Mouse (Mus musculus): ENCODE data around the gene Piga. TPM values are rescaled to one million over a fixed set of nuclear protein-coding genes. Genes with fewer than 3 reads are reported as not detected.
A peak's percentile ranks its signal among the peaks of the same experiment; 100 is the strongest.

Piga gene
- polyA plus RNA-seq, 1 experiment: 8.0 TPM

DNA sequence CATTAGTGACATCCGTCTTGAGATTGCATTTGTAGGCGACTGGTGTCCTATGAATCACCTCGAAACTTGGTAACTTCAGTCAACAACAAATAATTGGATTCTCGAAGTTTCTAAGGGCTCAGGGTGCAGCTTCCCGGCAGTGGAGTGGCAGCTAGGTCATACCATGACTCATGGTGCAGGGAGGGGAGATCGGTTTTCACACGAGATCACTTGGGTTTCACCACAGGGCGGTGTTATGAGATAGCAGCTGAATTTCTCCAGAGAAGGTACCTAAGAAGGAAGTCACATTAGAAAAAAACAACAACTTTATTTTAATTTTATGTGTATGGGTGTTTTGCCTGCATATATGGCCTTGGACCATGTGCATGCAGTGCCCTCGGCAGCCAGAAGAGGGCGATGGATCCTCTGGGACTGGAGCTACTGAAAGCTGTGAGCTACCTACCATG, 26.5 kb downstream of the Piga start:
- H3K4me3 ChIP-seq (ENCODE audit: control insufficient read depth, low read depth, low read length): no peak overlapping the region
- H3K36me3 ChIP-seq (ENCODE audit: control insufficient read depth, insufficient read depth, low read length): no peaks in the 10 kb centered on the region
- no peaks in the 10 kb centered on the region for H3K27me3 ChIP-seq (ENCODE audit: control insufficient read depth, insufficient read depth, low read length)
- TF ChIP-seq POLR2A (IDR thresholded peaks at IDR 0.05; ENCODE audit: control insufficient read depth, low read depth, low read length): no peak
- peak; percentile 67; the same call in 1 of the 2 replicates for TF ChIP-seq CTCF (IDR thresholded peaks at IDR 0.05; ENCODE audit: control insufficient read depth, insufficient read depth, insufficient replicate concordance, low read depth, low read length)
- H3K27ac ChIP-seq (ENCODE audit: control insufficient read depth, insufficient read depth, low read depth, low read length): no peak overlapping the region
- no peaks in the 10 kb centered on the region for H3K4me1 ChIP-seq (ENCODE audit: control insufficient read depth, insufficient read depth, low read length)

DNA sequence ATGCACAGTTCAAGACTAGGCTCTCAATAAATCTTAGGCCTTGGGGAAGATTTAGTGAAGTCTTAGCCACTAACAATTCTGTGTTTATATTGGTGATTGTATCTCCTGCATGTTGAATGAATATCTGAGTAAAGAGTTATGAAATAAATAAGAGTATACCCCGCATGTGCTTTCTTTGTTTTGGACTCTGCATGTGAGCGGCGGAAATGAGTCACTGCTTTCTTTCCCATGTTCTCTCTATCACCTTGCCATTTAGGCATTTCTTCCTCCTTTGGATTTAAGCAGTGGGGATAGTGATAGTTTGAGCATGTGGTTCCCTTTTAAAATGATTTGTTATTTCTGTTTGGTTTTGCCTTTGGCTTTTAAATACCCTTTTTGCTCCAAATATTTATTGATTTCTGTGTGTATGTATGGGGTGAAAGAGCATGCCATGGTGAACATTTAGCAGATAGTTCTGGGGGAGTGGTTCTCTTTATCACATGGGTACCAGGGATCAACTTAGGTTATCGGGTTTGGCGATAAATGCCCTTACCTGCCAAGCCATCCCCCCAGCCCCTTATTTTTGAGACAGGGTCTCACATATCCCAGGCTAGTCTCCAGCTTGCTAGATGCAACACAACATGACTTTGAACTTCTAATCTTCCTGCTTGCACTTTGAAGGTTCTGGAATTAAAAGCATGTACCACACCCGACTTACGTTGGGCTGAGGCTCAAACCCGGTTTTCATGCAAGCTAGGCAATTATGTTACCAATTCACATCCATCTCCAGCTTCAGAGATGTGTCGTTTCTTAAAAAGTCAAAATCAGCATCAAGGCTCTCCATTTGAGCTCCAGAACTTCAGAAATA, 27.5 kb downstream of the Piga start:
- H3K36me3 ChIP-seq (ENCODE audit: control insufficient read depth, insufficient read depth, low read length): no peaks in the 10 kb centered on the region

DNA sequence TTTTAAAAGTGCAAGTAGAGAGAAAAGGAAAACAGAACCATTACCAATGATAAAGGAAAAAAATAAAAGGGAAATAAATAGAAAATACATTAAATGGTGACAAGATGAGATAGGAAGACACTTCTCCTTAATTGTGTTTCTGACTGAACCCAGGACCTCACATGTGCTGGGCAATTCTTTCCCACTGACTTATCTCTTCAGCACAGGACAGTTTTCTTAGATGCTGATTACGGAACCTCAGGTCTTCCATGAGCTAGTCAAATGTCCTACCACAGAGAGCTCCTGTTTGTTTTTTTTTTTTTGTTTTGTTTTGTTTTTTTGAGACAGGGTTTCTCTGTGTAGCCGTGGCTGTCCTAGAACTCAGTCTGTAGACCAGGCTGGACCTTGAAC, 28.1 kb downstream of the Piga start:
- Histone ChIP-seq H3K27ac (ENCODE audit: control insufficient read depth, insufficient read depth, low read depth, low read length) (no peak overlapping the region), H3K27me3 (ENCODE audit: control insufficient read depth, insufficient read depth, low read length) (no peaks in the 10 kb centered on the region), H3K36me3 (ENCODE audit: control insufficient read depth, insufficient read depth, low read length) (no peaks in the 10 kb centered on the region), H3K4me3 (ENCODE audit: control insufficient read depth, low read depth, low read length) (no peak overlapping the region), H3K4me1 (ENCODE audit: control insufficient read depth, insufficient read depth, low read length) (no peaks in the 10 kb centered on the region)
- TF ChIP-seq CTCF (IDR thresholded peaks at IDR 0.05; ENCODE audit: control insufficient read depth, insufficient read depth, insufficient replicate concordance, low read depth, low read length) (no peak), POLR2A (IDR thresholded peaks at IDR 0.05; ENCODE audit: control insufficient read depth, low read depth, low read length) (no peak)

More for the DNA sequence above, 27.5 kb downstream of the Piga start:
- Histone ChIP-seq H3K27ac (ENCODE audit: control insufficient read depth, insufficient read depth, low read depth, low read length) (no peak overlapping the region), H3K27me3 (ENCODE audit: control insufficient read depth, insufficient read depth, low read length) (no peaks in the 10 kb centered on the region), H3K4me1 (ENCODE audit: control insufficient read depth, insufficient read depth, low read length) (no peaks in the 10 kb centered on the region), H3K4me3 (ENCODE audit: control insufficient read depth, low read depth, low read length) (no peak overlapping the region)
- no peak for TF ChIP-seq POLR2A (IDR thresholded peaks at IDR 0.05; ENCODE audit: control insufficient read depth, low read depth, low read length)
- no peak for TF ChIP-seq CTCF (IDR thresholded peaks at IDR 0.05; ENCODE audit: control insufficient read depth, insufficient read depth, insufficient replicate concordance, low read depth, low read length)

DNA sequence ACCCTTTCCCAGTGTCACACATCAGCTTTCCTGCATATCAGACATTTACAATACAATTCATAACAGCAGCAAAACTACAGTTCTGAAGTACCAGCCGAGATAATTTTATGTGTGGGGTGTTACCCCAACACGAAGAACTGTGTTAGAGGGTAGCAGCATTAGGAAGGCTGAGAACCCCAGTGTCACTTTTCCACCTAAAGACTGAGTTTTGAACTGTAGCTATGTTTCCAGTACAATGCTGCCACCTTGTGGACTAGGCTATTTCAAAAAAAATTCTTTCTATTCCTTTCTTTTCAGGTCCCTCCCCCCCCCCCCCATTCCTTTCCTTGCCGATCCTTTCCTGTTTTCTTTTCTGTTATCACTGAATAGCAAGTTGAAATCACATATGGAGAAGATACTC, 29.6 kb downstream of the Piga start:
- Histone ChIP-seq H3K4me3 (ENCODE audit: control insufficient read depth, low read depth, low read length) (no peak overlapping the region), H3K36me3 (ENCODE audit: control insufficient read depth, insufficient read depth, low read length) (no peaks in the 10 kb centered on the region), H3K4me1 (ENCODE audit: control insufficient read depth, insufficient read depth, low read length) (no peaks in the 10 kb centered on the region), H3K27ac (ENCODE audit: control insufficient read depth, insufficient read depth, low read depth, low read length) (no peak overlapping the region), H3K27me3 (ENCODE audit: control insufficient read depth, insufficient read depth, low read length) (no peaks in the 10 kb centered on the region)
- TF ChIP-seq CTCF (IDR thresholded peaks at IDR 0.05; ENCODE audit: control insufficient read depth, insufficient read depth, insufficient replicate concordance, low read depth, low read length) (no peak), POLR2A (IDR thresholded peaks at IDR 0.05; ENCODE audit: control insufficient read depth, low read depth, low read length) (no peak)

DNA sequence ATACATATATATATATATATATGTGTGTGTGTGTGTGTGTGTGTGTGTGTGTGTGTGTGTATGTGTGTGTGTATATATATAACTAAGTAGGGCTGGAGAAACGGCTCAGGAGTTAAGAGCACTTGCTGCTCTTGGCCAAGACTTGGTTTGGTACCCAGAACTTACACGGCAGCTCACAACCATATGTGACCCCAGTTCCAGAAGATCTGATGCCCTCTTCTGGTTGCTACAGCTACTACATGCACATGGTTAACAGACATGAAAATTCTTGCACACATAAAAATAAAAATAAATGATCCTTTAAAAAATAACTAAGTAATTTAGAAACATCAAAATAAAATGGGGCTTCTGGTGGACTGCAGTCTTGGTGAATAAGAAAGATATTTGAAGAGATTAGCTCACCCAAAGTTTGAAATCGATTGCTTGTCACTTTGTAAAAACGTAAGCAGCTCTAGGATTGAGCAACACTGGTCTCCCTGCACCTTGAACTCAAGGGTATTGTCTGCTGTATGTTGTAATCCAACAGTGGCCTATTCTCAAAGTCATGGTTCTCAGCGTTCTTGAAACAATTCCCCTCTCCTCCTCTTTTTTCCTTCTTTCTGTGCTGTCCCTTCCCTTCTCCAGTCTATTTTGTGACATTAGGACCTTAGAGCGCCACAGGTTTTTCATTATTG, 39.8 kb downstream of the Piga start:
- H3K27me3 ChIP-seq (ENCODE audit: control insufficient read depth, insufficient read depth, low read length): no peaks in the 10 kb centered on the region
- H3K4me3 ChIP-seq (ENCODE audit: control insufficient read depth, low read depth, low read length): no peak overlapping the region
- no peaks in the 10 kb centered on the region for H3K4me1 ChIP-seq (ENCODE audit: control insufficient read depth, insufficient read depth, low read length)
- TF ChIP-seq POLR2A (IDR thresholded peaks at IDR 0.05; ENCODE audit: control insufficient read depth, low read depth, low read length) (no peak), CTCF (IDR thresholded peaks at IDR 0.05; ENCODE audit: control insufficient read depth, insufficient read depth, insufficient replicate concordance, low read depth, low read length) (no peak)
- no peak overlapping the region for H3K27ac ChIP-seq (ENCODE audit: control insufficient read depth, insufficient read depth, low read depth, low read length)
- H3K36me3 ChIP-seq (ENCODE audit: control insufficient read depth, insufficient read depth, low read length): no peaks in the 10 kb centered on the region

Other genes with a start within 250 kb of the Piga start
- gene Bmx, start 161.6 kb upstream of the Piga start, polyA plus RNA-seq (2012; rRNA removed): 0.10 TPM in 2 replicates
- gene Pir, start 150.4 kb upstream of the Piga start, polyA plus RNA-seq (2012; rRNA removed): 0.38 and 0.52 TPM in 2 replicates
- gene Vegfd, start 46.4 kb upstream of the Piga start, polyA plus RNA-seq (2012; rRNA removed): 1.1 and 1.4 TPM in 2 replicates
- 0.22 and 2.1 TPM in 2 replicates for gene Asb11, start 17.2 kb downstream of the Piga start, polyA plus RNA-seq (2012; rRNA removed)
- 137 and 148 TPM in 2 replicates for gene Asb9, start 86.5 kb downstream of the Piga start, polyA plus RNA-seq (2012; rRNA removed)